Mouse (Mus musculus) G1E (cell line): ENCODE results near the gene Caln1. TPM values are rescaled to one million over a fixed set of nuclear protein-coding genes. Genes with fewer than 3 reads are reported as not detected.
A peak's percentile ranks its signal among the peaks of the same experiment; 100 is the strongest.

Experiments
- ATAC-seq: 2 replicates; pipeline ENCODE4 v1.8.0; 2016; ENCODE audit warnings: mild to moderate bottlenecking; ENCODE audit not compliant: insufficient number of reproducible peaks, poor library complexity, low FRiP score, severe bottlenecking; ENCODE audit errors: extremely low read depth
- DNase-seq: peaks from one replicate; pipeline ENCODE4 v3.0.0; 2012; ENCODE audit warnings: low spot score
- H3K27me3 ChIP-seq: 2 replicates; pipeline ENCODE4 v1.6.1; 2012; ENCODE audit warnings: mild to moderate bottlenecking, low read length, inconsistent platforms; ENCODE audit not compliant: insufficient read depth
- H3K36me3 ChIP-seq: replicated peaks from 2 replicates; pipeline ENCODE3; 2012; ENCODE audit warnings: mild to moderate bottlenecking, inconsistent platforms
- H3K4me1 ChIP-seq: 2 replicates; pipeline ENCODE4 v1.6.1; 2012; ENCODE audit warnings: low read depth, low read length, inconsistent platforms, mixed read lengths; ENCODE audit not compliant: insufficient read depth
- H3K4me3 ChIP-seq: 2 replicates; pipeline ENCODE4 v1.5.1; 2012; ENCODE audit warnings: low read depth, mild to moderate bottlenecking, inconsistent platforms, low read length, moderate library complexity, mixed read lengths
- H3K9me3 ChIP-seq: replicated peaks from 2 replicates; pipeline ENCODE4 v1.6.1; 2012; ENCODE audit warnings: inconsistent platforms
- CTCF ChIP-seq: IDR thresholded peaks from 2 replicates; pipeline ENCODE4 v1.5.1; 2012; ENCODE audit warnings: low read depth, low read length, inconsistent platforms, mixed read lengths
- GATA1 ChIP-seq: IDR thresholded peaks from 2 replicates; pipeline ENCODE4 v1.6.1; 2012; ENCODE audit warnings: borderline replicate concordance, low read length, inconsistent platforms, mixed read lengths
- GATA2 ChIP-seq: IDR thresholded peaks from 2 replicates; pipeline ENCODE4 v1.6.1; 2012; ENCODE audit warnings: low read depth, low read length, inconsistent platforms, borderline replicate concordance
- POLR2AphosphoS5 ChIP-seq: IDR thresholded peaks from 2 replicates; pipeline ENCODE4 v1.6.1; 2012; ENCODE audit warnings: low read depth, low read length, inconsistent platforms; ENCODE audit not compliant: insufficient replicate concordance
- TAL1 ChIP-seq: conservative IDR thresholded peaks from 2 replicates; pipeline ENCODE4 v1.6.1; 2012; ENCODE audit warnings: low read depth, low read length, inconsistent platforms, mixed read lengths
- polyA plus RNA-seq: library from polyadenylated mRNA; stranded (reverse); fragments of >175 nt; gene quantifications from 2 replicates; pipeline ENCODE4 v1.2.3, GENCODE M21; 2012
- total RNA-seq, 2 experiments: library from RNA; stranded (forward) in 1 of 2; stranded (reverse) in 1 of 2; fragments of 200-1000 nt in 1 of 2; fragments of >200 nt in 1 of 2; fragmentation: Nextera tagmentation in 1 of 2; gene quantifications; 2 replicates each; pipeline ENCODE4 v1.2.3; 2014 to 2017

Gene Caln1
- total and polyA plus RNA-seq, 3 experiments = 0.11 TPM; not detected in 2

DNA sequence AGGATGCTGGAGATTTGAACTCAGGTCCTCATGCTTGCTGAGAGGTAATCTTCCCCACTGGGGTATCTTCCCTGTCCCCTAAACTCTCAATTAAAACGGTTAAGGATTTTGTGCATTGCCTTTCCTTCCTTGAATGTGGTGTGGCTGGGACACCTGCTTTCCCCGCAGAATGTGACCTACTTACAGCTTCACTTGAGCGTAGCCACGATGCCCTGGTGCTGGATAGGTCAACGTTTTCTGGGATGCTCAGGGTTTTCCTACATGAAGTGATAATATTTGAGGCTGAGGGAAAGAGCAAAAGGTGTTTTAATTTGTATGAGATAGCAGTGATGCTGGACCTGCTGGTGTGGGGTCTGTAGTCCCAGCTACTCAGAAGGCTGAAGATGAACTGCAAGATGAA, 135.6 kb downstream of the Caln1 start:
- TF ChIP-seq TAL1 = no peak
- ATAC-seq (no peak), DNase-seq (no peak)
- Histone ChIP-seq H3K9me3 (peaks cover 54% of the 10 kb centered on the region), H3K4me1 (no peaks in the 10 kb centered on the region), H3K4me3 (no peak overlapping the region), H3K36me3 (no peaks in the 10 kb centered on the region), H3K27me3 (no peaks in the 10 kb centered on the region)

DNA sequence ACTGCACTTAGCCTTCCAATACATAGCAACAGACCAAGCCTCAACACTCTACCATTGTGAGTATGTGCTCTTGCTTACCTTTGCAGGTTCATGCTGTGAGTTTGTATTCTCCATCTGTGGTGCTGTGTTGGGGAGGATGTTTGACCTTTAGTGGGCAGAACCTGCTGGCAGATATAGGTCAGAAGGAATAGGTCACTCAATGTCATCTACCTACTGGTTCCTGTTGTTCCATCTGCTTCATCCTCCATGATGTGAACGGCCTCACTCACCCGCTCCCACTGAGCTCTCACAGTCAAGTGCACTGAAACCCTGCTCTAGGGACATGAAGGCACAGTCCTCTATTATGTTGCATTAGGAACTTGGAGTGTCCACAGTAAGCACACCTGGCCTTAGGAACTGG, 141.3 kb downstream of the Caln1 start:
- no peaks in the 10 kb centered on the region for H3K36me3 ChIP-seq
- no peak overlapping the region for H3K4me3 ChIP-seq
- no peaks in the 10 kb centered on the region for H3K27me3 ChIP-seq
- TF ChIP-seq POLR2AphosphoS5 = no peak
- TF ChIP-seq CTCF = no peak
- no peak for TF ChIP-seq TAL1
- no peak for TF ChIP-seq GATA2
- TF ChIP-seq GATA1 = no peak
- DNase-seq (no peak), ATAC-seq (no peak)
- H3K4me1 ChIP-seq = no peaks in the 10 kb centered on the region
- H3K9me3 ChIP-seq = peaks cover 45% of the 10 kb centered on the region

DNA sequence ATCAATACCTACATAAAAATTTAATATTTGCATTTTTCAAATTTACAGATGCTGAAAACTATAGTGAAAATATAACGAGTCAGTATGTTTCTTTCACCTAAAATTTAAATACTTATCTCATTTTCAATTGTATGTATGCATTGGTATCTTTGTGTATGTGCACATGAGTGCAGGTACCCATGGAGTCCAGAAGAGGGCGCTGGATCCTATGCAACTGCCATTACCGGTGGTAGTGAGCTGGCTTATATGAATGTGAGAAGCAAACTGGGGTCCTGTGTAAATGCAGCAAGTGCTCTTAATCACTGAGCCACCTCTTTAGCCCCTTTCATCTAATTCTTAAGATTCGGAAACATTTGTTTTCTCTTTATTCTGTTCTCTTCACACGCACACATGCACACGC, 146.1 kb downstream of the Caln1 start:
- H3K27me3 ChIP-seq = no peaks in the 10 kb centered on the region
- ATAC-seq (no peak), DNase-seq (no peak)
- no peaks in the 10 kb centered on the region for H3K36me3 ChIP-seq
- TF ChIP-seq POLR2AphosphoS5 (no peak), GATA2 (no peak), CTCF (no peak), GATA1 (no peak)
- H3K9me3 ChIP-seq = peaks cover 34% of the 10 kb centered on the region
- no peaks in the 10 kb centered on the region for H3K4me1 ChIP-seq
- H3K4me3 ChIP-seq = no peak overlapping the region

DNA sequence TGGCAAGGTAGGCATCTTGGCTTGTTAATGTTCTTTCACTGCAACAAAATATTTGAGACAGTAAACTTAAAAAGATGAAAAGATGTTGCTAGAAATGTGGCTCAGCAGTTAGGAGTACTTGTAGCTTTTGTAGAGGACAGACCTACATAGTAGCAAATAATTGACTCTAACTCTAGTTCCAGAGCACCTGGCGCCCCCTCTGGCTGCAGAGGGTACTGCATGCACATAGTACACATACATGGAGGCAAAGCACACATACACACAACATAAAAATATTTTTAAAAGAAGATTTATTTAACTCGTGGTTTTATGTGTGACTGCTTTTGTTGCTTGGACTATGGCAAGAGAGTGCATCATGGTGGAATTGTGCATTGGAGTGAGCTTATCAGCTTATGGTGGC, 151.3 kb downstream of the Caln1 start:
- H3K4me1 ChIP-seq = no peaks in the 10 kb centered on the region
- no peak overlapping the region for H3K4me3 ChIP-seq
- no peaks in the 10 kb centered on the region for H3K36me3 ChIP-seq
- H3K9me3 ChIP-seq = peaks cover 22% of the 10 kb centered on the region
- DNase-seq = no peak
- no peaks in the 10 kb centered on the region for H3K27me3 ChIP-seq
- 0 out of 2 replicates have a peak, but pooled peaks have one; percentile 7 for TF ChIP-seq CTCF
- TF ChIP-seq GATA1 = no peak
- no peak for ATAC-seq

DNA sequence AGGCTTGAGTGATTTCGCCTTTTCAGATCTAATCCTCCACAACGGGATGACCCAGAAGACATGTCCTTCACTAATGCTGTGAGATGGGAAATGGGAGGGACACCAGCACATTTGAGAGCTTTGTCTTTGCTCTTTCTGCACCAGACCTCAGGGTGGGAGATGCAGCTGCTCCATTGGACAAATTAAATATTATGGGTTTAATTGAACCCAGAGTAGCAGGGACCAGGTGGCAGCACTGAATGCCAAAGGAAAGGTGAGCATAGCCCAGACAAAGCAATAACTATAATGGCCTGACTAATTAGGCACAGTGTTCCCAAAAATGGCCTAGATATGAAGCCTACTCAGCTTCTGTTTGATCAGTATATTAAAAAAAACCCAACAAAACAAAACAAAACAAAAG, 158.2 kb downstream of the Caln1 start:
- no peaks in the 10 kb centered on the region for H3K4me1 ChIP-seq
- ATAC-seq = no peak
- H3K27me3 ChIP-seq = no peaks in the 10 kb centered on the region
- no peak overlapping the region for H3K4me3 ChIP-seq
- H3K36me3 ChIP-seq = no peaks in the 10 kb centered on the region
- TF ChIP-seq TAL1 = no peak
- no peak for TF ChIP-seq CTCF
- no peak for TF ChIP-seq POLR2AphosphoS5
- no peak for TF ChIP-seq GATA2
- no peak for TF ChIP-seq GATA1
- DNase-seq = no peak
- peaks cover 26% of the 10 kb centered on the region for H3K9me3 ChIP-seq

DNA sequence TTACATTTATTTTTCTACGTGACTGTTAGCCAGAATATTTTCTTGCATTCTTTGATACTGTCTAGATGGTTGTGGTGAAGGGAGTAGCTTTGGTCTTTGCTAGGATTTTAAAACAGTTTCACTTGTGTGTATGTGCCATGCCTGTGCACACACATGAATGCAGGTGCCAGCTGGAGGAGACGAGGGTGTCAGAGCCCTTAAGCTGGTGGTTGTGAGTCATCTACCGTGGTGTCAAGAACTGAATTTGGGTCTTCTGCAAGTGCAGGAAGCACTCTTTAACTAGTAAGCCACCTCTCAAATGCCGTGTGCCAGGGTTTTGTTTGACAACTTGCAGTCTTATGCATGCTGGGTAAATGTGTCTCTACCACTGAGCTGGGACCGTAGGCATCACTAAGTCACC, 178.2 kb downstream of the Caln1 start:
- peaks cover 64% of the 10 kb centered on the region for H3K9me3 ChIP-seq
- DNase-seq (no peak), ATAC-seq (no peak)
- TF ChIP-seq POLR2AphosphoS5 (no peak), CTCF (no peak), GATA1 (no peak), TAL1 (no peak), GATA2 (no peak)
- H3K27me3 ChIP-seq = no peaks in the 10 kb centered on the region
- H3K4me3 ChIP-seq = no peak overlapping the region
- H3K4me1 ChIP-seq = no peaks in the 10 kb centered on the region
- H3K36me3 ChIP-seq = no peaks in the 10 kb centered on the region

DNA sequence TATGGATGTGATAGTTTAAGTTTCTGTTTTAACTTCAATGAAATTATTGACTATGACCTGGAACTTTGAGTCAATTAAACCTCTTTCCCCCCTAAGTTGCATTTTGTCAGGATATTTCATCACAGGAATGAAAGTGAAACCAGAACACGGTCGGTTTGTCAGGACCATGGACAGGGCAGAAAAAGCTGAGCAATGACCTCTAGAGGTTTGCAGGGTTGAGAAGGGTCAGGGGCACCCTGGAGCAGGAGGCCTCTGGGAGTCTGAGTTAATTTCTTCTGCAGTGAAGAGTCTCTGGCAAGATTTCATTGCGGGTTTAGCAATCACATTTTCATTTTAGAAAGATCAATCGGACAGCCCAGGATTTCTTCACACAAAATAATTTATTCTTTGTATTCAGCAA, 184.7 kb downstream of the Caln1 start:
- ATAC-seq = no peak
- Histone ChIP-seq H3K27me3 (no peaks in the 10 kb centered on the region), H3K36me3 (no peaks in the 10 kb centered on the region), H3K9me3 (peaks cover 36% of the 10 kb centered on the region), H3K4me3 (no peak overlapping the region), H3K4me1 (no peaks in the 10 kb centered on the region)
- no peak for TF ChIP-seq CTCF
- no peak for TF ChIP-seq TAL1
- no peak for TF ChIP-seq POLR2AphosphoS5
- no peak for TF ChIP-seq GATA1
- no peak for TF ChIP-seq GATA2
- DNase-seq = no peak
